Comparison of ENCODE assay signal across 8 mouse cellular contexts in genomic region chr12:84968831-84969655, GRCm38 (mm10). TPM values are rescaled to one million over a fixed set of nuclear protein-coding genes. Genes with fewer than 3 reads are reported as not detected.
DNase-seq lines count a peak whose midpoint lies in the region; ATAC-seq and TF ChIP-seq lines count a peak whose summit lies in the region.

No protein-coding gene starts in this region.

- peak overlapping the region; percentile 98 for H3K4me2 ChIP-seq in hindbrain, embryonic 12.5 days (replicated peaks)

- DNase-seq in heart, adult 2 months, result no peak
- DNase-seq in heart, postnatal 10 days, result no peak
- DNase-seq in right cerebral cortex, postnatal 25 days, result no peak
- DNase-seq in kidney, adult 8-10 months, result no peak
- DNase-seq in left cerebral cortex, postnatal 36 days (ENCODE audit: low spot score in 2 of 2), result no peak

- no peak for TF ChIP-seq CTCF in heart, adult 2 months (IDR thresholded peaks at IDR 0.05)
- no peak for TF ChIP-seq CTCF in bone marrow, adult 2 months (IDR thresholded peaks at IDR 0.05; ENCODE audit: control insufficient read depth, insufficient read depth, low read length)

- 65% methylated on average over 16 of the region's 16 CpGs for WGBS in heart, adult 2 months
- WGBS in bone marrow, adult 2 months, result 27% methylated on average over 16 of the region's 16 CpGs
- 89% methylated on average over 16 of the region's 16 CpGs for WGBS in hindbrain, embryonic 12.5 days

- no peaks in the 10 kb centered on the region for H3K27me3 ChIP-seq in heart, adult 2 months (ENCODE audit: control insufficient read depth, insufficient read depth, low read length)
- no peaks in the 10 kb centered on the region for H3K27me3 ChIP-seq in hindbrain, embryonic 12.5 days

- no peaks in the 10 kb centered on the region for H3K9me3 ChIP-seq in hindbrain, embryonic 12.5 days (replicated peaks)

- H3K4me3 ChIP-seq in heart, adult 2 months, result peak overlapping the region; percentile 92
- H3K4me3 ChIP-seq in bone marrow, adult 2 months (replicated peaks; ENCODE audit: control insufficient read depth, low read depth, low read length), result peak overlapping the region; percentile 94
- peak overlapping the region; percentile 86 for H3K4me3 ChIP-seq in hindbrain, embryonic 12.5 days

- intact Hi-C loops in heart, adult 2 months (cut with DNase I), result loop anchor here (5.0 to 10.0 kb wide), 2 partner anchors 92 to 184 kb away; partner anchors contain the start of gene Ltbp2
- intact Hi-C loops in heart, postnatal 10 days (cut with DNase I), result no loop called here
- intact Hi-C loops in left cerebral cortex, postnatal 36 days (cut with DNase I), result no loop called here

- TF ChIP-seq POLR2A in heart, adult 2 months (IDR thresholded peaks at IDR 0.05; ENCODE audit: insufficient read depth, low read depth, low read length), result no peak
- no peak for TF ChIP-seq POLR2A in bone marrow, adult 2 months (IDR thresholded peaks at IDR 0.05; ENCODE audit: borderline replicate concordance, control insufficient read depth, low read depth, low read length)

- H3K9ac ChIP-seq in heart, adult 2 months (ENCODE audit: low read depth, low read length), result no peak overlapping the region
- peak overlapping the region; percentile 82 for H3K9ac ChIP-seq in hindbrain, embryonic 12.5 days

- H3K27ac ChIP-seq in heart, adult 2 months, result no peak overlapping the region
- H3K27ac ChIP-seq in bone marrow, adult 2 months (ENCODE audit: control insufficient read depth, insufficient read depth, low read depth, low read length, poor library complexity), result peak overlapping the region; percentile 80
- H3K27ac ChIP-seq in hindbrain, embryonic 12.5 days, result no peak overlapping the region

- no peak for ATAC-seq in hindbrain, embryonic 12.5 days (ENCODE audit: low FRiP score)
- ATAC-seq in megakaryocyte-erythroid progenitor cell, adult 5-6 weeks (replicated peaks; ENCODE audit: low FRiP score, low TSS enrichment, poor library complexity, severe bottlenecking), result peak; percentile 49; the same call in 1 of the 2 replicates

- H3K36me3 ChIP-seq in heart, adult 2 months (ENCODE audit: control insufficient read depth, insufficient read depth, low read length), result peaks cover 4% of the 10 kb centered on the region; the same call in 1 of the 2 replicates
- peaks cover 17% of the 10 kb centered on the region for H3K36me3 ChIP-seq in hindbrain, embryonic 12.5 days

- TF ChIP-seq EP300 in heart, adult 2 months (IDR thresholded peaks at IDR 0.05; ENCODE audit: insufficient read depth, low read depth, low read length), result no peak

- peaks cover 2% of the 10 kb centered on the region for H3K4me1 ChIP-seq in heart, adult 2 months (ENCODE audit: control insufficient read depth, insufficient read depth, low read length)
- H3K4me1 ChIP-seq in bone marrow, adult 2 months (ENCODE audit: control insufficient read depth, insufficient read depth, low read length), result peaks cover 3% of the 10 kb centered on the region
- H3K4me1 ChIP-seq in hindbrain, embryonic 12.5 days, result peaks cover 20% of the 10 kb centered on the region

- H3K79me2 ChIP-seq in heart, adult 2 months (replicated peaks; ENCODE audit: control insufficient read depth, insufficient read depth, low read length), result no peaks in the 10 kb centered on the region

RNA-seq across cellular contexts. Expression of gene Fcf1, which starts 1.7 kb away (rescaled TPM):
- total RNA-seq in heart, adult 2 months (2021), result 10 to 100 TPM; 31.8 to 35.1 TPM
- 28.1 and 54.1 TPM in 2 replicates for polyA plus RNA-seq in heart, adult 2 months (2012; rRNA removed)
- total RNA-seq in heart, postnatal 10 days (2021), result 10 to 100 TPM; 45.0 to 45.3 TPM
- polyA plus RNA-seq in bone marrow, adult 2 months (2011; ENCODE audit: insufficient read depth, insufficient read length, low replicate concordance, missing spikeins), result 76.1 and 122 TPM in 2 replicates
- 112 and 120 TPM in 2 replicates for polyA plus RNA-seq in hindbrain, embryonic 12.5 days (2016; fragmentation: Nextera tagmentation; extraction: Ambion mirVana)
- 234 and 237 TPM in 2 replicates for total RNA-seq in megakaryocyte-erythroid progenitor cell, adult 5-6 weeks (2014; fragmentation: Nextera tagmentation)
- total RNA-seq in megakaryocyte-erythroid progenitor cell, adult 5-6 weeks (2017), result 147 and 211 TPM in 2 replicates
- total RNA-seq in left cerebral cortex, postnatal 36 days (2021), result 10 to 100 TPM; 30.1 to 34.3 TPM

RNA-seq across cellular contexts. Expression of gene Arel1, which starts 1.7 kb away (rescaled TPM):
- total RNA-seq in heart, adult 2 months (2021), result 10 to 100 TPM; 34.9 to 45.2 TPM
- 29.5 and 45.9 TPM in 2 replicates for polyA plus RNA-seq in heart, adult 2 months (2012; rRNA removed)
- 10 to 100 TPM; 38.1 to 48.5 TPM for total RNA-seq in heart, postnatal 10 days (2021)
- 16.9 and 28.6 TPM in 2 replicates for polyA plus RNA-seq in bone marrow, adult 2 months (2011; ENCODE audit: insufficient read depth, insufficient read length, low replicate concordance, missing spikeins)
- polyA plus RNA-seq in hindbrain, embryonic 12.5 days (2016; fragmentation: Nextera tagmentation; extraction: Ambion mirVana), result 31.3 and 33.0 TPM in 2 replicates
- 39.2 and 51.6 TPM in 2 replicates for total RNA-seq in megakaryocyte-erythroid progenitor cell, adult 5-6 weeks (2014; fragmentation: Nextera tagmentation)
- total RNA-seq in megakaryocyte-erythroid progenitor cell, adult 5-6 weeks (2017), result 38.8 and 48.6 TPM in 2 replicates
- 100 to 1,000 TPM in 1 of 2 experiments, 10 to 100 TPM in 1; 96.2 to 112 TPM for total RNA-seq in left cerebral cortex, postnatal 36 days (2021)

RNA-seq across cellular contexts. Expression of gene Ylpm1, which starts 27.1 kb away (rescaled TPM):
- 10 to 100 TPM; 26.7 to 26.8 TPM for total RNA-seq in heart, adult 2 months (2021)
- 9.3 and 12.1 TPM in 2 replicates for polyA plus RNA-seq in heart, adult 2 months (2012; rRNA removed)
- 10 to 100 TPM; 33.6 to 36.3 TPM for total RNA-seq in heart, postnatal 10 days (2021)
- 15.0 and 36.2 TPM in 2 replicates for polyA plus RNA-seq in bone marrow, adult 2 months (2011; ENCODE audit: insufficient read depth, insufficient read length, low replicate concordance, missing spikeins)
- 38.5 and 40.3 TPM in 2 replicates for polyA plus RNA-seq in hindbrain, embryonic 12.5 days (2016; fragmentation: Nextera tagmentation; extraction: Ambion mirVana)
- 97.2 and 106 TPM in 2 replicates for total RNA-seq in megakaryocyte-erythroid progenitor cell, adult 5-6 weeks (2014; fragmentation: Nextera tagmentation)
- total RNA-seq in megakaryocyte-erythroid progenitor cell, adult 5-6 weeks (2017), result 35.0 and 77.3 TPM in 2 replicates
- 100 to 1,000 TPM in 1 of 2 experiments, 10 to 100 TPM in 1; 94.2 to 141 TPM for total RNA-seq in left cerebral cortex, postnatal 36 days (2021)
